Mouse (Mus musculus): ENCODE data around the gene Gm17509. TPM values are rescaled to one million over a fixed set of nuclear protein-coding genes. Genes with fewer than 3 reads are reported as not detected.
"Not testable (repeated sequence)": the region's sequence is repeated elsewhere in the genome, so short reads cannot be mapped to it uniquely, and the experiment has no call there.

Gene Gm17509
- polyA plus RNA-seq, 1 experiment from 2014 or later: 0.38 TPM

DNA sequence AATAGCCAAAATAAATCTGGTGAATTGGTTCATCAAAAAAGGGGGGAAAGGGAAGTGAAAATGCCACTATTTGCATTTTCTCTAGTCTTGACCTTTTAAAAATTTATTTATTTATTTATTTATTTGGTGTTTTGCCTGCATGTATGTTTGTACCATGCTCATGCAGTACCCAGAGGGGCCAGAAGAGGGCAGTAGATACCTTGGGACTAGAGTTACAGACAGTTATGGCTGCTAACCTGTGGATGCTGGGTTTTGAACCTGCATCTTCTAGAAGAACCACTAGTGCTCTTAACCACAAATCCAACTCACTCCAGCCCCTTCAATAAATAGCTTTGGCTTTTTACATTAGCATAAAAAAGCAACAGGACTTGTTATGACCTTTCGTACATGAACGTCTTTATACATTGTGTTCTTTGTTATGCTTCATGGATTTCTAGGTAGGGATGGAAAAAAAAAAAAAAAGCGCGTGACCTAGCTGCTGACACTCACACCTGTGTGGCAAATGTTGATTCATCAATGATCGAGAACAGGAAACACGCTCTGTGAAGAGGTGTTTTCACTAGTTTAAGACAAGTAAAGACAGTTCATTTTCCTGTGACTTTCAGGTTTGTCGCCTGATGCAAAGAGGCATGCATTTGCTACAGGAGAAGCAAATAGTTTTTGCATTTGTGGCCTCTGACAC, 22.3 kb downstream of the Gm17509 start:
- no peak overlapping the region for H3K9ac ChIP-seq (ENCODE audit: low read depth, low read length)
- no peak overlapping the region for H3K4me3 ChIP-seq (ENCODE audit: low read length)
- H3K4me1 ChIP-seq (ENCODE audit: control insufficient read depth, insufficient read depth, low read length): no peaks in the 10 kb centered on the region
- 87% methylated on average over 7 of the region's 7 CpGs for WGBS
- H3K9me3 ChIP-seq (ENCODE audit: control insufficient read depth, low read length): no peaks in the 10 kb centered on the region
- no peak overlapping the region for H3K27ac ChIP-seq (ENCODE audit: low read depth, low read length)
- no peak overlapping the region for H3K4me2 ChIP-seq (replicated peaks; ENCODE audit: low read depth, low read length)
- no peak for ATAC-seq (ENCODE audit: low FRiP score, low TSS enrichment)
- H3K27me3 ChIP-seq (ENCODE audit: control insufficient read depth, insufficient read depth, low read length): no peaks in the 10 kb centered on the region
- H3K36me3 ChIP-seq (ENCODE audit: control insufficient read depth, insufficient read depth, low read length): no peaks in the 10 kb centered on the region

DNA sequence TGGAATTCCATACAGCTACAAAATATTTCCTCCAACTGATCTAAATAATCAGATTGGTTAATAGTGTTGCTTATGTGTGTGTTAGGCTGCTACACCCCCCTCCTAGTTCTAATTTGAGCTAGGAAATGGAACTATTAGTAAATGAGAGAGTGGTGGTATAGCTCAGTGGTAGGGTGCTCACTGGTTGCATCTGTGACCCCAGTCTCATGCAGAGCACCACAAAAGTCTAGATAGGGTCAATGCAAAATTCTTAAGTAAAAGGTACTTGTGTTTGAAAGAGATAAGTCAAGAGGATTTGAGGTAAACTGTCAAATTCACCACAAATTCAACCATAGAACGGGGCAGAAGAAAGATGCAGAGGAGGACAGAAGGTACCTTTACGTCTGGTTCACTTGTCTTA, 23.2 kb downstream of the Gm17509 start:
- Histone ChIP-seq H3K4me2 (replicated peaks; ENCODE audit: low read depth, low read length) (no peak overlapping the region), H3K4me3 (ENCODE audit: low read length) (no peak overlapping the region), H3K4me1 (ENCODE audit: control insufficient read depth, insufficient read depth, low read length) (no peaks in the 10 kb centered on the region), H3K36me3 (ENCODE audit: control insufficient read depth, insufficient read depth, low read length) (no peaks in the 10 kb centered on the region), H3K27ac (ENCODE audit: low read depth, low read length) (no peak overlapping the region), H3K9ac (ENCODE audit: low read depth, low read length) (no peak overlapping the region), H3K27me3 (ENCODE audit: control insufficient read depth, insufficient read depth, low read length) (no peaks in the 10 kb centered on the region), H3K9me3 (ENCODE audit: control insufficient read depth, low read length) (no peaks in the 10 kb centered on the region)
- no peak for ATAC-seq (ENCODE audit: low FRiP score, low TSS enrichment)
- WGBS: 93% methylated on average over 2 of the region's 2 CpGs

DNA sequence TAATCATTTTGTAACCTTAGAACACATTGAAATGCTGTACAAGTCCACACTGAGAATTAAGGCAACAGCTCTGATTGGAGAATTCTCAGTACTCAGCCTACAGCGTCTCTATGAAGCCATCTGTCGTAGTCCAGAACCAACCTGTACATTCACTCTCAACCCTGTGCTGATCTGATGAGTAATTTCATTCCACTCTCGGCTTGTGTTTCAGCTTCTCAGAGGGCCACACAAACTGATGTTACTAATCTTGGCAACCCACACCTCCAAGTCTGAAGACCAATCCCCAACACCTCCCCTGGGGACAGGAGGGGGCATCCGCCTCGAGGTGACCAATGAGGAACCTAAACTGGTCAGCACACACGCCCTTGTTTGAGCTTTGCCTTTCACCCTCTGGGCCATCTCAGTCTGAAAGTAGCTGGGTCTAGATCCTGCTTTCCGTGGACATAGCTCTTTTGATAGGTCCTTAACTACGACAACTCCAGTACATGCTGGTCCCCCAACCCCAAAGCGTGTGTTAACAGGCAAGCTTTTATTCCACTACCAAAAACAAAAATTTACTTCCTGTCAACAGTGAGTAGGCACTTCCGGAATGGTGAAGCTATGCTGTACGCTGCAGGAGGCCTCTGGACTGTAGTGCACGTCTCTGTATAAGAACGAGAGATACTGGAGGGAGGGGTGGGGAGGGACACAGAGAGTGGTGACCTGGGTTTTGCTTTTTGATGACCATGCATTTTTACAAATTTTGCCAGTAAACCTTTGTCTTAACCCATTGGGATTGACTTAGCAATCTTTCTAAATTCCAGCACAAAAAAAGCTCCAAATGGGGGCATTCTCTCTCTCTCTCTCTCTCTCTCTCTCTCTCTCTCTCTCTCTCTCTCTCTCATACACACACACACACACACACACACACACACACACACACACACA, 25.0 kb downstream of the Gm17509 start:
- H3K9ac ChIP-seq (ENCODE audit: low read depth, low read length): no peak overlapping the region
- no peaks in the 10 kb centered on the region for H3K27me3 ChIP-seq (ENCODE audit: control insufficient read depth, insufficient read depth, low read length)
- WGBS: 88% methylated on average over 13 of the region's 13 CpGs
- H3K4me2 ChIP-seq (replicated peaks; ENCODE audit: low read depth, low read length): no peak overlapping the region
- H3K36me3 ChIP-seq (ENCODE audit: control insufficient read depth, insufficient read depth, low read length): no peaks in the 10 kb centered on the region
- no peaks in the 10 kb centered on the region for H3K4me1 ChIP-seq (ENCODE audit: control insufficient read depth, insufficient read depth, low read length)
- H3K4me3 ChIP-seq (ENCODE audit: low read length): no peak overlapping the region
- no peak for ATAC-seq (ENCODE audit: low FRiP score, low TSS enrichment)
- no peaks in the 10 kb centered on the region for H3K9me3 ChIP-seq (ENCODE audit: control insufficient read depth, low read length)
- H3K27ac ChIP-seq (ENCODE audit: low read depth, low read length): no peak overlapping the region

DNA sequence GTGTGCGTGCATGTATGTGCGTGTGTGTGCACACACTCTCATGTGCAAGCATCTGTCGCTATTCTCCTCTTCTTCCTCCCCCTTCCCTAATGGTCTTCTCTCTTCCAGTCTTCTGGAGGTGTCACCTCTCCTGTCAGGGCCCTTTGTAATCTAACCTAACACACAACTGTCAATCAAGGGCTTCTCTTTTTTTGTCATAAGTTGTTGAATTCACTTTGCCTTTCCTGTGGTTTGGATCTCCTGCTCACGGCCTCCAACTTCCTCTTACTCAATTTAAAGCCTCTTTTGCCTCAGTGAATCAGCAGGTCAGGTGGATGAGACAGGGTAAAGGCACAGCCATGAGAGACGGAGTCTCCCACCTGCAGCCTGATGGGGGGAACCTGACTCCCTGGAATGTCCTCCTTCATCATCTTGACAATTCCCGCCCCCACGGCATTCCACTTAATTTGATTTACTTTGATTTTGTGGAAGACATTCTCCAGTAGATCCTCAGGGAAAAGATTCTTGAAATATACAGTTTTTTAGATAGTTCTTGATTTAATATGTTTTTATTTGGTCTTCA, 27.4 kb downstream of the Gm17509 start:
- Histone ChIP-seq H3K27ac (ENCODE audit: low read depth, low read length) (no peak overlapping the region), H3K27me3 (ENCODE audit: control insufficient read depth, insufficient read depth, low read length) (no peaks in the 10 kb centered on the region), H3K36me3 (ENCODE audit: control insufficient read depth, insufficient read depth, low read length) (no peaks in the 10 kb centered on the region), H3K9ac (ENCODE audit: low read depth, low read length) (no peak overlapping the region), H3K9me3 (ENCODE audit: control insufficient read depth, low read length) (no peaks in the 10 kb centered on the region), H3K4me3 (ENCODE audit: low read length) (no peak overlapping the region), H3K4me1 (ENCODE audit: control insufficient read depth, insufficient read depth, low read length) (no peaks in the 10 kb centered on the region), H3K4me2 (replicated peaks; ENCODE audit: low read depth, low read length) (no peak overlapping the region)
- no peak for ATAC-seq (ENCODE audit: low FRiP score, low TSS enrichment)
- 50% methylated on average over 7 of the region's 7 CpGs for WGBS

DNA sequence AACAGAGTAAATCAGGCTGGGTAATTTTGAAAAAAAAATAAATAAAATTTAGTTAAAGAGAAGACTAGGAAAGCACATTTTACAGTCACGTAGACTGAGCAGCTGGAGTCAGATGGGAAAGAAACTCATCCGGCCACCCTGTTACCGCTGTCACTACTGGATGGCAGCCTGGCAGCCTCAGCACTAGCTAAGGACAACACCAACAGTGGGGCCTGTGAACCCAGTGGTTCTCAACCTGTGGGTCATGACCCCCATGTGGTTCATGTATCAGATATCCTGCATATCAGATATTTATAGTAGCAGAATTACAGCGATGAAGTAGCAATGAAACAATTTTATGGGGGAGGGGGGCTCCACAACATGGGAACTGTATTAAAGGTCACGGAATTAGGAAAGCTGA, 28.7 kb downstream of the Gm17509 start:
- no peaks in the 10 kb centered on the region for H3K36me3 ChIP-seq (ENCODE audit: control insufficient read depth, insufficient read depth, low read length)
- H3K4me1 ChIP-seq (ENCODE audit: control insufficient read depth, insufficient read depth, low read length): no peaks in the 10 kb centered on the region
- H3K27ac ChIP-seq (ENCODE audit: low read depth, low read length): no peak overlapping the region
- H3K9me3 ChIP-seq (ENCODE audit: control insufficient read depth, low read length): no peaks in the 10 kb centered on the region
- H3K4me3 ChIP-seq (ENCODE audit: low read length): no peak overlapping the region
- H3K27me3 ChIP-seq (ENCODE audit: control insufficient read depth, insufficient read depth, low read length): no peaks in the 10 kb centered on the region
- no peak overlapping the region for H3K9ac ChIP-seq (ENCODE audit: low read depth, low read length)
- H3K4me2 ChIP-seq (replicated peaks; ENCODE audit: low read depth, low read length): no peak overlapping the region
- WGBS: 88% methylated on average over 5 of the region's 5 CpGs
- ATAC-seq (ENCODE audit: low FRiP score, low TSS enrichment): no peak

DNA sequence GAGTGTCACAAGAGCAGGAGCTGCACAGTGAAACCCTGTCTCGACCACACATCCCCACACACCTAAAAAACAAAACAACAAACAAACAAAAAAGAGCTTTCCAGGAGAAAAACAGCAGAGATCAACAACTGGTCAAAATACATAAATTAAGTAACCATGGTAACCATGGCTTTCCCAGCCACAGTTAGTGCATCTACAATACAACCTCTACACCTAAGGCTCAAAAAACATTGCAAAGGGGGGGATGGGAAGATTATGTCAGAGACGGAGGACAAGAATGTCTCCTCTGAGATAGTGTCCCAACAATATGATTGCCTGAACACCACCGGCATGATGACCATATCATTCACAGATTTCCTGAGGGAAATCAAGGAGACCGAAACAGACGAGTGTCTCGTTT, 35.5 kb downstream of the Gm17509 start:
- Histone ChIP-seq H3K4me1 (ENCODE audit: control insufficient read depth, insufficient read depth, low read length) (no peaks in the 10 kb centered on the region), H3K4me2 (replicated peaks; ENCODE audit: low read depth, low read length) (no peak overlapping the region), H3K9me3 (ENCODE audit: control insufficient read depth, low read length) (no peaks in the 10 kb centered on the region), H3K9ac (ENCODE audit: low read depth, low read length) (no peak overlapping the region), H3K27me3 (ENCODE audit: control insufficient read depth, insufficient read depth, low read length) (no peaks in the 10 kb centered on the region), H3K36me3 (ENCODE audit: control insufficient read depth, insufficient read depth, low read length) (no peaks in the 10 kb centered on the region), H3K4me3 (ENCODE audit: low read length) (no peak overlapping the region), H3K27ac (ENCODE audit: low read depth, low read length) (no peak overlapping the region)
- WGBS: 88% methylated on average over 6 of the region's 6 CpGs
- ATAC-seq (ENCODE audit: low FRiP score, low TSS enrichment): no peak

DNA sequence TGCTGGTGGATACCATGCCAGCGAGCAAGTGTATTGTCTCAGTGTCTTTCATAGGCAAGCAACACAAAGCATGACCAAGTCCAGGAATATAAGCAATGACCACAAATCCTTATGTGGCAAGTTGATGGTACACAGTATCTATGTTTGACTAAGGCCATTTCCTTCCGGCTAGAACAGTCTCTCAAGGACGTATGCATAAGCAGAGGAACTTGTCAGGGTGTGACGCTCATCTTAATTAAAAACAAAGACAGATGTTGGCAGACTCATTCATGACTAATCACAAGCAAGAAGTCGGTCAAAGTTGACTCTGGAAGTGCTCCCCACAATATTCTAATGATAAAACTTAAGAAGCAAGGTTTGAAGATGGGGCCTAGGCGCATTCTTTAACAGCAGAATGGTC, 37.6 kb downstream of the Gm17509 start:
- H3K9me3 ChIP-seq (ENCODE audit: control insufficient read depth, low read length): no peaks in the 10 kb centered on the region
- no peak overlapping the region for H3K4me2 ChIP-seq (replicated peaks; ENCODE audit: low read depth, low read length)
- 87% methylated on average over 6 of the region's 6 CpGs for WGBS
- ATAC-seq (ENCODE audit: low FRiP score, low TSS enrichment): no peak
- H3K9ac ChIP-seq (ENCODE audit: low read depth, low read length): no peak overlapping the region
- H3K4me1 ChIP-seq (ENCODE audit: control insufficient read depth, insufficient read depth, low read length): no peaks in the 10 kb centered on the region
- H3K27me3 ChIP-seq (ENCODE audit: control insufficient read depth, insufficient read depth, low read length): no peaks in the 10 kb centered on the region
- no peak overlapping the region for H3K4me3 ChIP-seq (ENCODE audit: low read length)
- no peaks in the 10 kb centered on the region for H3K36me3 ChIP-seq (ENCODE audit: control insufficient read depth, insufficient read depth, low read length)
- no peak overlapping the region for H3K27ac ChIP-seq (ENCODE audit: low read depth, low read length)

DNA sequence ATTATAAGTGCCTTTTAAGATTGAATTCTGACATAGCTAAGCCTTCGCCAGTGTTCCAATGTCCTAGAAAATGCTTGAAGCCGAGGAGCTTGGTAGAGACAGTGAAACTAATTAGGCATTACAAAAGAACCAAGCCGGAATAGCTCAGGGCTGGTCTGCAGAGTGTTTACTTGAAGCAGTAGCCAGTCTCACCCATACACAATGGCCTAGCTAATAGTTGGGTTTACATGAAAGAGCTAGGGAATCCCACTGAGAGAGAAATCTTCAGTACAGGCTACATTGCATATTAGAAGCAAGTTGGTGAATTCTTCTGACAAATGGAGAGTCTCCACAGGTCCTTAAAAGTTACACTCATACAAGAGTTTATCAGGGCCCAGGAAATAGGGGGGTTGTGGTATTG, 40.0 kb downstream of the Gm17509 start:
- H3K36me3 ChIP-seq (ENCODE audit: control insufficient read depth, insufficient read depth, low read length); H3K4me3 ChIP-seq (ENCODE audit: low read length); H3K4me1 ChIP-seq (ENCODE audit: control insufficient read depth, insufficient read depth, low read length); H3K27ac ChIP-seq (ENCODE audit: low read depth, low read length); H3K27me3 ChIP-seq (ENCODE audit: control insufficient read depth, insufficient read depth, low read length); H3K9me3 ChIP-seq (ENCODE audit: control insufficient read depth, low read length); H3K4me2 ChIP-seq (replicated peaks; ENCODE audit: low read depth, low read length); ATAC-seq (ENCODE audit: low FRiP score, low TSS enrichment); H3K9ac ChIP-seq (ENCODE audit: low read depth, low read length): not testable (repeated sequence)
- WGBS: 71% methylated on average over 3 of the region's 3 CpGs

Measured in kidney, embryonic 14.5 days (tissue).